Mouse (Mus musculus) liver, adult (tissue): ENCODE data around the gene Rnaseh2b.

Experiments used
- GATA4 ChIP-seq: IDR thresholded peaks from 2 replicates; pipeline ENCODE4 v1.6.1; 2014; ENCODE audit warnings: mild to moderate bottlenecking, low read length; ENCODE audit not compliant: insufficient replicate concordance

The Rnaseh2b gene

DNA sequence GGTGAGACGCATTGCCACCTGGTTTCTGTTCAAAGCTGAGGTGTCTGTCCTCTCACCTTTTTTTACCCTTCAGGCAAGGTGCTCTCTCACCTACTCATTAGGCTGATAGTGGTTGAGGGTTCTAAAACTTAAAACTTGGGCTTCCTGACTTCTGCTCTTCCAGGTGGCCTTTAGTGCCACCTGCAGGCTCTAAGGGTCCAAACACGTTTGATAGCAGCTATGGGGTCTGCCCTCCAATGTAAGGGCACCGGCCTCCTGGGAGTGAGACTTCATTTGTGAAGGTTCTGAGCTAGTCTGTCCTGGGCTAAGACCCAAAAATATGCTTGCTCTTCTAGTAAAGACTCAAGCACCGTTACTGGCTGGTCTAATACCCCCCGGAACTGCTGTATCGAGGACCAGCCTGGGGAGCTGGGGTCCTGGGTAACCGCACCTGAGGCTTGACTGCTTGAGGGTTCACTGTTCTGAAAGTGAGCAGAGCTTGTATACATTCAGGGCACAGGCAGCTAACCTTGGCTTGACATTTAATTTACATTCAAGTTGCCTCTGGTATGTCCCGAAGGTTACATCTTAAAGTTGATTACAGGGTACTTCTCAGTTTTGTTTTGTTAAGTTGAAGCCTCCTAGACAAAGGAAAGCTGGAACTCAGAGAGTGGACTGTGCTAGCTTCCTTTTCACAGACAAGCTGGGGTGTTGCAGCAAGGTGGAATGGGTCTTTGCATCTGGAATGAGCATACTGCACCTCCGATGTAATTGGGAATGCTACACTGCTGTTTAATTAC, 41.7 kb downstream of the Rnaseh2b start:
- TF ChIP-seq GATA4 = no peak

DNA sequence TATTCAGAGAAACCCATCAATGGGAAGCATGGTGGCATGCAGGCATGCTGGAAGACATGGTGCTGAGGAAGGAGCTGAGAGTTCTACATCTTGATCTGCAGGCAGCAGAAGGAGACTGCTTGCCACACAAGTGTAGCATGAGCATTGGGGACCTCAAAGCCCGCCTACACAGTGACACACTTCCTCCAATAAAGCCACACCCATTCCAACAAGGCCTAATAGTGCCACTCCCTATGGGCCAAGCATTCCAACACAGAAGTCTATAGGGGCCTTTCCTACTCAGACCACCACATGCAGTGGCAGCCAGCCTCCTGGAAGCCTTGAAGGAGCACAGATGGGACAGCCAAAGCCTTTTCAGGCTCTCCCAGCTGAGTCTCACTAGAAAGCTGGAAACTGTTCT, 46.8 kb downstream of the Rnaseh2b start:
- no peak for TF ChIP-seq GATA4

GRCm38 (mm10) chr14:62341887-62342642, 49.7 kb downstream of the Rnaseh2b start:
- no peak for TF ChIP-seq GATA4

DNA sequence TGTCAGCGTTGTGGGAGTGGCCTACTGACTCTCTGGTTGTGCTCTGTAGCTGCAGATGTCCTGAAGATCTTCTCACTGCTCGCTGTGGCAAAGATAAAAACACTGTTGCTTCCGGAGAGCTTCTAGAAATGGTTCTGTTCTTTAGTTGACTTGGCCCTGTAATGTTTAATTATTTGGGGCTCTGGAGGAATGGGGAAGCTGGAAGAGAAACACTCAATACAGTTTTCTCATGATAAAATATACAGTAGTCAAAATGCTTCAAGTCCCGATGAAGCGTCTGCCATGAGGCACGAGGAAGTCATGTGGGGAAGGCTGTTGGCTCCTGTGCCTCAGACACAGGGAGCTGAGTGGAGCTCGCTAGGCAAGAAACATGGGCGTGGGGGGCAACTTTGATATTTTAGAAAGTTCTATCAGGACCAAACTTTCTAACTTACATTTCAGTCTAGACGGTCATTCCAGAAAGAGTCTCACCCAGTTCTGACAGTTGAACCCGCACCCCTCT, 50.3 kb downstream of the Rnaseh2b start:
- TF ChIP-seq GATA4 = no peak

GRCm38 (mm10) chr14:62346570-62346969, 54.2 kb downstream of the Rnaseh2b start:
- no peak for TF ChIP-seq GATA4

DNA sequence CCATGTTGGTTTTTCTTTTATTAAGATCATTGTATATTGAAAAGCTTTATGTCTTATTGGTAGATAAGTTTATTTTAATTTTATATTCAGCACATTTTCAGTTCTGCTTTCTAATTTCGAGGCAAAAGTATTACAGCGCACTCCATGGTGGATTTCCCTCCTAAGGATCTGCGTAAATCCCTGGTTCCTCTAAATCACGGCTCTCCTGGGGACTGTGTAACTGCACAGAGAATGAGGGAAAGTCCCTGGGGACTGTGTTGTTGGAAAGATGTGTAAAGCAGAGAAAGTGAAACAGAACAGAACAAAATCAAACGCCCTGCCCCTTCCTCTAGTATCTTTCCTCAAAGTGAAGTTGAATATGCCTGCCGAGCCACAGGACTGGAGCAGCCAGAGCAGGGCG, 54.7 kb downstream of the Rnaseh2b start:
- no peak for TF ChIP-seq GATA4

GRCm38 (mm10) chr14:62349786-62350185, 57.4 kb downstream of the Rnaseh2b start:
- no peak for TF ChIP-seq GATA4

DNA sequence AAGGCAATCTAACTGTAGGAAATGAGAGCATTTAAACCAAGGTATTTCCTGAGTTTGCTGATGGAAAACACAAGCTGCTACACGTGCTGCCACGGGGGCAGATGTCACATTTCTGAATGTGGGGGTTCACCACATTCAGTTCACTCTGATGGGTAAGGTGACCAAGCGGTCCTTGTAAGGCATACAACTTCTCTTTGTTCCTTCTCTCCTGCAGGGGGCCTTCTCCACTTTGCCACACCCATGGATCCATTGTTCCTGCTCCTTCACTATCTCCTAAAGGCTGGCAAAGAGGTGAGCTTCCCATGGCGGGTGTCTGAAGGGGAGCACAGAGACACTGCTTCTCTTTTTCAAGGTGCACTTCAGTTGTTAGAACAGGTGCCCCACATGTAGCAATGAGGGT, 57.8 kb downstream of the Rnaseh2b start:
- no peak for TF ChIP-seq GATA4

- no peak for TF ChIP-seq GATA4
Observed at GRCm38 (mm10) chr14:62350890-62351289, 58.5 kb downstream of the Rnaseh2b start.

DNA sequence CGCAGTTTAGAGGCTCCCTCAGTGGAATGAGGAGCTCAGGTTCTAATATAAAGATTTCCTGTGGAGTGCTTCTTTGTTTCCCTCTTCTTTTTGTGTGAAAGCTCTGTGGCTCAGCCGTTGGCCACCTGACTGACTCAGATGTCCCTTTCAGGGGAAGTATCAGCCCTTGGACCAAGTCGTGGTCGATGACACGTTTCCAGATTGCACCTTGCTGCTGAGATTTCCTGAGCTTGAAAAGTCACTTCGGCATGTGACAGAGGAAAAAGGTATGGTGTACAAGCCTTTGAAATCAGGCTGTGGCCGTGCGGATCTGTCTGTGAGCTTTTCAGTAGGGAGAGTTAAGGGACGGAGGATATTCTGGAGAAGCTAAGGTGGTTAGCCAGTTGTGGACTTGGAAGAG, 61.0 kb downstream of the Rnaseh2b start:
- no peak for TF ChIP-seq GATA4

GRCm38 (mm10) chr14:62353793-62354192, 61.4 kb downstream of the Rnaseh2b start:
- TF ChIP-seq GATA4 = no peak

DNA sequence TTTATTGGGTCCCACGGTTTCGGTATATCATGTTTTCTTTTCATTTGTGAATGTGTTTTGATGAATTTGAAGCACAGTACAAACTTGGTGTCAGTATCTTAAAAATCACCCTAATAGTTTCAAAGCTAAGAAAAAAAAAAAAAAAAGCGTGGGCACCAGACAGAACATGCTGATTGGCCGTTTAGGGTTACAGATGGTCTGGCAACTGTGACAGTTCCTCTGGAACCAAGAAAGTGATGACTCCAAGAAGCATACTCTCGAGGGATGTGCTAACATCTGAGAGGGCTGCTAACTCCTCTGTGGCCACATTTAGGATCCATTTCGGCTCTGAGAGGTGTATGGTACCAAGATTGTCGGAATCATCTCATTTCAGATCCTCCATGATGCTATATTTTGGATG, 62.8 kb downstream of the Rnaseh2b start:
- no peak for TF ChIP-seq GATA4

GRCm38 (mm10) chr14:62361263-62361980, 69.0 kb downstream of the Rnaseh2b start:
- no peak for TF ChIP-seq GATA4

DNA sequence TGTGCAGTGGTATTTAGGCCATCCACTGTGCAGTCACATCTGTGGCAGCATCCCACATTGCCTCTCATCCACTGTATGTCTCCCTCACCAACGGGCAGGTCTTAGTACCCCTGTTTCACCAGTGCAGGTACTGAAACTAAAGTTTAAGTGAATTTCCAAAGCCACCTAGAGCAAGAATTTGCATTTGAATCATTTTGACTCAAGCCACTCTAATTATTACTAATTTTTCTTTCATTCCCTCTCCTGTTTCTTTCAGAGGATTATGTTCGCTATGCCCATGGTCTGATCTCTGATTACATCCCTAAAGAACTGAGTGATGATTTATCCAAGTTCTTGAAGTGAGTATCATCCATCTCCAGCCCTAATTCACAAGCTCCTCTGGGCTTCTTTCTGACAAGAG, 71.4 kb downstream of the Rnaseh2b start:
- no peak for TF ChIP-seq GATA4

GRCm38 (mm10) chr14:62370819-62371218, 78.4 kb downstream of the Rnaseh2b start:
- peak; percentile 28; the same call in 1 of the 2 replicates for TF ChIP-seq GATA4
